Mouse (Mus musculus): ENCODE data around the gene Fhdc1. TPM values are rescaled to one million over a fixed set of nuclear protein-coding genes. Genes with fewer than 3 reads are reported as not detected.

Gene Fhdc1
- polyA plus RNA-seq, 1 experiment from 2014 or later: 10.2 TPM

DNA sequence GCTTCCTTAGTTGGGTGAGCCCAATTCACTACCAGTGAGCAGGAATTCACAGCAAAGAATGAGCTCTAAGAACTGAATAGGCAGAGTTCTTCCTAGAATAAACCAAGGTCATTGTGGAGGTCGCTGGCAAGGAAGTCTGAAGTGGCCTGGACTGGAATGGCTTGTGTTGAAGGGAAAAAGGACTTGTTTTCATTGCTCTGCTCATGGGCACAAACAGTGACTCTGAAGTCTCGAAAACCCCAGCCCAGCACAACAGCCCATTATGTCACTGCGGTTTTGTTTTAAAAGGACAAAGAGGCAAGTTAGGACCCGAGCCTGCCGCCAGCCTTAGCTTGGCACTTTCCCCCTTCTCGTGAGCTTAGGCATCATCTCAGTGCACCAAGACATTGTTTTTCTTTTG lies 8.5 kb upstream of the Fhdc1 start:
- 40% methylated on average over 6 of the region's 6 CpGs for WGBS
- no peak overlapping the region for H3K27ac ChIP-seq
- no peak for ATAC-seq (ENCODE audit: low FRiP score, low read depth)

DNA sequence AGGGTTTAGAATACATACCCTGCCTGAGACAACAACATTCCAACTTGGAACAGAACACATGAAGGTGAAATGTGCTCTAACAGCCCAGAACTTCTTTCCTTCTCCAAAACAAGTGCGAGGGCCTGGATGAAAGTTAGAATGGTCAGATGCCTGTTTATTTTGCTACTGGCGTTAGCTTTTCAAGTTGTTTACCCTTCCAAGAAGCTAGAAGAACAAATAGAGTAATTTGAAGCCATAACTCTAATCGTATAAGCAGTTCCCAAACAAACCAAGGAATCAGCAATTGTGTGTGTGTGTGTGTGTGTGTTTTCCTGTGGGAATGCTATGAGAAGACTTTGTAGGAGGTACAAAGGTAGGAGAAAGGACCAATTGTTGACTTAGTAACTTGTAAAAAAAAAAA lies 4.7 kb upstream of the Fhdc1 start:
- Histone ChIP-seq H3K4me3 (no peak overlapping the region), H3K9ac (no peak overlapping the region), H3K27me3 (replicated peaks) (peaks cover 4% of the 10 kb centered on the region; the same call in 1 of the 2 replicates), H3K4me2 (replicated peaks) (no peak overlapping the region), H3K27ac (no peak overlapping the region), H3K9me3 (no peaks in the 10 kb centered on the region), H3K36me3 (no peaks in the 10 kb centered on the region), H3K4me1 (peaks cover 20% of the 10 kb centered on the region)
- WGBS: 63% methylated on average over 3 of the region's 3 CpGs
- no peak for ATAC-seq (ENCODE audit: low FRiP score, low read depth)

More for the DNA sequence above, 8.5 kb upstream of the Fhdc1 start:
- peaks cover 9% of the 10 kb centered on the region; the same call in 1 of the 2 replicates for H3K4me1 ChIP-seq
- no peak overlapping the region for H3K9ac ChIP-seq
- no peak overlapping the region for H3K4me2 ChIP-seq (replicated peaks)
- no peak overlapping the region for H3K4me3 ChIP-seq
- no peaks in the 10 kb centered on the region for H3K9me3 ChIP-seq
- no peaks in the 10 kb centered on the region for H3K36me3 ChIP-seq
- H3K27me3 ChIP-seq (replicated peaks): no peaks in the 10 kb centered on the region

DNA sequence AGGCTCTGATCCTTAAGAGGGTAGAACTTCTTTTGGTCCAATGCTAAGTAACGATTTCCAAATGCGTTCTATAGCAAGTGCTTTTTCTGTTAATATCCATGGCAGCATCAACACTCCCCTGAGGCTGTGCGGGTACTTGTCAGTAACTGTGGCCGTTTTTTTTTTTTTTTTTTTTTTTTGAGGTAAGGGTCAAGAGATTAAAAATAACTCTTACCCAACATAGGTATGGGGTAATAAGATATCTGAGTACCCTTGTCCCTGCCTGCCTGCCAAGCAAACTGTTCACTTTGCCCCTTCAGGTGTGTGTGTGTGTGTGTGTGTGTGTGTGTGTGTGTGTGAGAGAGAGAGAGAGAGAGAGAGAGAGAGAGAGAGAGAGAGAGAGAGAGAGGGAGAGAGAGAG lies 4.1 kb upstream of the Fhdc1 start:
- H3K27me3 ChIP-seq (replicated peaks): peaks cover 4% of the 10 kb centered on the region; the same call in 1 of the 2 replicates
- no peak overlapping the region for H3K9ac ChIP-seq
- no peak overlapping the region for H3K4me2 ChIP-seq (replicated peaks)
- no peak for ATAC-seq (ENCODE audit: low FRiP score, low read depth)
- H3K4me3 ChIP-seq: no peak overlapping the region
- no peaks in the 10 kb centered on the region for H3K9me3 ChIP-seq
- H3K4me1 ChIP-seq: peaks cover 25% of the 10 kb centered on the region
- no peak overlapping the region for H3K27ac ChIP-seq
- 68% methylated on average over 4 of the region's 4 CpGs for WGBS
- H3K36me3 ChIP-seq: no peaks in the 10 kb centered on the region

DNA sequence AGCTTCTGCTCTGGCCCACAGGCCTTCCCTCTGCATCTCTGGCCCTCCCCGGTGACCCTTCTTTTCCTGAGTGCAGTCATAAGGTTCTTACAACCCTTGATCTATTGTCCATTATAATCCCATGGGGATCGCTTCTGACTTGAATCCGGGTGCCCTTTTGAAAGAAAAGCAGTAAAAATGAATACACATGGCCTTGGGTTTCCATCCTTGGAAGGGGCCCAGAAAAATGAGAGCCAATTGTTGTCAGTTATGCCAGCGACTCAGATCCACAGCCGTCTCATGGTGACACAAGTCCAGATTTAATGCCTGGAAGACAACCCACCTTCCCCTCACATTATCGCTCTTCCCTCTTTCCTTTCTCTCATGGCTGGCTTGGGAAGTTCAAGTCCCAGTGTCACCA lies 1.9 kb upstream of the Fhdc1 start:
- peaks cover 18% of the 10 kb centered on the region for H3K27me3 ChIP-seq (replicated peaks)
- H3K4me1 ChIP-seq: peaks cover 33% of the 10 kb centered on the region
- no peaks in the 10 kb centered on the region for H3K36me3 ChIP-seq
- H3K4me2 ChIP-seq (replicated peaks): no peak overlapping the region
- H3K4me3 ChIP-seq: no peak overlapping the region
- no peaks in the 10 kb centered on the region for H3K9me3 ChIP-seq
- no peak overlapping the region for H3K27ac ChIP-seq
- no peak overlapping the region for H3K9ac ChIP-seq
- 57% methylated on average over 6 of the region's 6 CpGs for WGBS
- no peak for ATAC-seq (ENCODE audit: low FRiP score, low read depth)

DNA sequence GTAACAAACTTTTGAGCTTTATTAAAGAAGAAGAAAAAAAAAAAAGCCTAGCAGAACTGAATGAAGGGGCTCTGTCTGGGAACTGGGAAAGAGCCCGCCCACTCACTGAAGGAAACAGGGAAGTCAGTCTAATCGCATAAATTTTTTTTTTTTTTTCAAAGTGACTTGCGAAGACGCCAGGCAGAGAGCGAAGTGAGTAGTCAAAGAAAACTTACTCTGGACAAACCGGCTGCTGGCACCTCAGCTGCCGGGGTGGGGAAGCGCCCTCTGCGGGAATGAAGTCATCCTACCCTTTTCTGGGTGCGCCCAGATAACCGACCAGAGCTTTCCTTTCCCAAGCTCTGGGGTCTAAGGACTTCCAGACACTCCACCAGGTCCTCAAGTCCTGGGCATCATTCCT lies 875 bp upstream of the Fhdc1 start:
- Histone ChIP-seq H3K36me3 (no peaks in the 10 kb centered on the region), H3K9ac (peak overlapping the region; percentile 86; the same call in 1 of the 2 replicates), H3K9me3 (no peaks in the 10 kb centered on the region), H3K4me2 (replicated peaks) (peak overlapping the region; percentile 99), H3K27ac (no peak overlapping the region), H3K4me1 (peaks cover 30% of the 10 kb centered on the region), H3K27me3 (replicated peaks) (peaks cover 18% of the 10 kb centered on the region), H3K4me3 (peak overlapping the region; percentile 64)
- WGBS: 2% methylated on average over 11 of the region's 11 CpGs
- ATAC-seq (ENCODE audit: low FRiP score, low read depth): no peak

DNA sequence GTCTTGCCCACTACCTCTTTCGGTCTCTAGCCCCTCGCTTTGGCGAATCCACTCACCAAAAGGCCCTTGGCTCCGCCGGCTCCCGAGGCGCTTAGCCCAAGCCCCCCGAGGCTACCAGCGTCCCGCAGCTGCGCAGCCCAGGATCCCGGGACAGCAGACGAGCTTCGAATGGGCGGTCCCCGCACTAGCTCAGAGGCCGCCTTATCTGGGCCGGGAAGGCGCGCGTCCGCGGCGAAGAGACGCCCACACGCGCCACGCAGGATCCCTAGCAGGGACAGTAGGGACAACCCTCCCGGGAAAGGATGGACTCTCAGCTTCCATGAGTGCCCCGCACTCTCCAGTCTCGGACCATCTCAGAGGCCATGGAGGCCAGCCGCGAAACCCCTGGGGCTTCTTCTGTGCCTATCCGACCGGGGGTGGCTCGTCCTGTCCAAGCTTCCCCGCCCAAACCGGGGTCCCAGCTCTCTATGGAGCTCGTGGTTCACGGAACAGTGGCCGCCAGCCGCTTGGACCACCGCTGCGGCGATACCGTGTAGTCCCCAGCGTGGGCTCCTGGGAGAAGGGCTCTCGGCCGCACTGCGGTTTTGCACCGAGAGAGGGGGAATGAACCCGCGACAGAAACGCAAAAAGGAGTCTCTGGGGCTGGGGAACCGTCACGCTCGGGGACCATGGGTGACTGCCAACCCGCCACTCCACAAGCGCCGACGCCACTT lies 780 bp downstream of the Fhdc1 start:
- peaks cover 18% of the 10 kb centered on the region for H3K27me3 ChIP-seq (replicated peaks)
- peak overlapping the region; percentile 86 for H3K9ac ChIP-seq
- under 1% methylated on average over 61 of the region's 61 CpGs for WGBS
- H3K9me3 ChIP-seq: no peaks in the 10 kb centered on the region
- peak overlapping the region; percentile 99 for H3K4me2 ChIP-seq (replicated peaks)
- H3K27ac ChIP-seq: no peak overlapping the region
- H3K36me3 ChIP-seq: no peaks in the 10 kb centered on the region
- peaks cover 30% of the 10 kb centered on the region for H3K4me1 ChIP-seq
- peak overlapping the region; percentile 64 for H3K4me3 ChIP-seq
- ATAC-seq (ENCODE audit: low FRiP score, low read depth): peak; percentile 49

DNA sequence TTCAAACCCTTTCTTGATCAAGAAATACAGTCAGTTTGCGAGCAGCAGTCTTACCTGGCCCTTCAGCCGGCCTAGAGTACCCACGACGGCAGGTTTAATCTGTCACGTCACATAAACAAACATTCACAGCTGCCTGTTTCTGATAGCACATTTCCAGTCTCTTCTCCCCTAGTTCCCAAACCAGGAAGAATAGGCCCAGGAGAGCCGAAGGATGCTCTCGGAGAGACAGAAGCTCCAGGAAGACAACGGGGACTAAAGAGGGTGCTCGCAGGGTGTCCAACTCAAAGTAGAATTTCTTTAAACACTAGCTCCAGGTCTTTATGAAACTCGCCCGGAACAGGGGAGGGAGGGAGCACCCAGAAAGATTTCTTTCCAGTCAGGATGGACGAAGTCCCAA lies 1.3 kb downstream of the Fhdc1 start:
- H3K27ac ChIP-seq: no peak overlapping the region
- no peak for ATAC-seq (ENCODE audit: low FRiP score, low read depth)
- WGBS: 2% methylated on average over 12 of the region's 12 CpGs

DNA sequence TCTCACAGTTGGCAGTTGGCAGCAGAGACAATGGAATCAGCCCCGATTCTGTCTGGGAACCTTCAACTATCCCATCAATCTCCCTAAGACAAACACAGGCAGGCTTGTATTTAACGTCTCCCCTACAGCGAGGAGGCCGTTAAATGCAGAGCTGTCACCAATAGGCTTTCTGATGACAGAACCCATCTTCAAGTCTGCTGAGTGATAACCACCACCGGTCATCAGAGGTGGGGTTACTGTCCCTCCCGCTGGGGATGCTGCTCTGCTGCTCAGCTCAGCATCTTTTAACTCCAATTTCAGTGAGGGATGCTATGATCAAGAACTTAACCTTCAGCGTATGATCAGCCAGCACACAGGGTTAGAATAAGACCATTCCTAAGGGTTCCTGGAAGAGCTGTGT lies 2.0 kb downstream of the Fhdc1 start:
- Histone ChIP-seq H3K9ac (no peak overlapping the region), H3K9me3 (no peaks in the 10 kb centered on the region), H3K4me1 (peaks cover 34% of the 10 kb centered on the region), H3K27me3 (replicated peaks) (peaks cover 18% of the 10 kb centered on the region), H3K4me3 (no peak overlapping the region), H3K27ac (no peak overlapping the region), H3K36me3 (no peaks in the 10 kb centered on the region), H3K4me2 (replicated peaks) (peak overlapping the region; percentile 99)
- 3% methylated on average over 7 of the region's 7 CpGs for WGBS
- peak; percentile 31; the same call in 1 of the 2 replicates for ATAC-seq (ENCODE audit: low FRiP score, low read depth)

More for the DNA sequence above, 1.3 kb downstream of the Fhdc1 start:
- Histone ChIP-seq H3K4me1 (peaks cover 30% of the 10 kb centered on the region), H3K27me3 (replicated peaks) (peaks cover 18% of the 10 kb centered on the region), H3K4me3 (peak overlapping the region; percentile 64), H3K9me3 (no peaks in the 10 kb centered on the region), H3K9ac (peak overlapping the region; percentile 86), H3K4me2 (replicated peaks) (peak overlapping the region; percentile 99), H3K36me3 (no peaks in the 10 kb centered on the region)

DNA sequence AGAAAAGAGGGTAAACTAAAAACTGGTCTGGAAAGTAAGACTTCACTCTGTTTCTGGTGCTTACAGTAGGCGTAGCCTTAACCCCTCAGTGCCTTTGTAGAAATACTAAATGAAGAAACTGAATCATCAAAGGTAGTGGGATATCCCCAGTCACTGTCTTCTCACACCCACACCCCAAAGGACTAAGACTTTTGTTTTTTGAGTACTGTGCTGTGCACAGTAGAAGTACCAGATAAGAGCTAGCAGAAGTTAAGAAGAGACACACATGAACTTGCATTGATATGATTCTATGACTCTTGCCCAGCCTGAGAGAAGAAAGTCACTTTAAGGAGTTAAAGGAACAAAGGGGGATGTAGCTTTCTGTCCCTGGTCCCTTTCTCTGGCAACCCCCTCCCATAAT lies 2.7 kb downstream of the Fhdc1 start:
- peaks cover 18% of the 10 kb centered on the region for H3K27me3 ChIP-seq (replicated peaks)
- 71% methylated on average over 1 of the region's 1 CpGs for WGBS

DNA sequence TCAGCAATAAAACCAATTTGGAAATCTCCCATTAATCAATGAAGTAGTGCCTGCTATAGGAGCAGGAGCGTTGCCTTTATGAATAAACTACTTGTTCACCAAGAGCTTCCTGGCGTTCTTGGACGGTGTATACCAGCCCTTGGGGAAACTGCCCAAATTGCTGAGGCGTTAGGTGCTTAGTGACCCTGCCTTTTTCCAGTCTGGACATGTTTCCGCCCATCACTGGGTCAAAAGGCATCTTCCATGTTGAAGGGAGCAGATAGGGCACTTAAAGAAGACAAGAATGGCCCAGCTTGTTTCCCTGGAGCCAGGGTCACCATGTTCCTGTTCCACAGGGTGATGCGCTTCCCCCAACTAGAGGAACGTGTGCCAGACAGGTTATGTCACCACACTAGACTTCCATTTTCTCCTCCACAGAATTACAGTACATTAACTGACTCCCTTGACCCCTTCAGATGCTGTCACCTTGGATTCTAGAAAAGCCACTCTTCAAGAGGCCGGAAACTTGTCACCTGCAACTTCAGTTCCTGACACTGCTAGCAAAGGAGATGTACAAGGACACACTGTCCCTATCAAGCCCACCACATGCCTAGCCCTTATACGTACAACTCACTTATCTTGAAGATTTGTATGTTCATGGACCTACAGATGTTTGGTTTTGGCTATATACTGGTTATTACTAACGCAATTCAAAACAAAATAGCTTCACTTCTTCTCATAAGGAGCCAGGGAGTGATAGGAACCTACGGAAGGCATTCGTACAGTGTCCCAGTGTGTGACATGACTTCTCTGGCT lies 5.1 kb downstream of the Fhdc1 start:
- no peak overlapping the region for H3K9ac ChIP-seq
- 89% methylated on average over 12 of the region's 12 CpGs for WGBS
- no peak overlapping the region for H3K27ac ChIP-seq
- H3K4me2 ChIP-seq (replicated peaks): no peak overlapping the region
- H3K9me3 ChIP-seq: no peaks in the 10 kb centered on the region
- no peak for ATAC-seq (ENCODE audit: low FRiP score, low read depth)
- H3K4me3 ChIP-seq: no peak overlapping the region
- H3K4me1 ChIP-seq: peaks cover 26% of the 10 kb centered on the region
- H3K36me3 ChIP-seq: no peaks in the 10 kb centered on the region
- H3K27me3 ChIP-seq (replicated peaks): peaks cover 14% of the 10 kb centered on the region

More for the DNA sequence above, 2.7 kb downstream of the Fhdc1 start:
- Histone ChIP-seq H3K36me3 (no peaks in the 10 kb centered on the region), H3K4me3 (no peak overlapping the region), H3K27ac (no peak overlapping the region), H3K4me1 (peaks cover 34% of the 10 kb centered on the region), H3K9ac (no peak overlapping the region), H3K4me2 (replicated peaks) (0 out of 2 replicates have a peak overlapping the region, but pooled peaks have one; percentile 99), H3K9me3 (no peaks in the 10 kb centered on the region)
- no peak for ATAC-seq (ENCODE audit: low FRiP score, low read depth)

DNA sequence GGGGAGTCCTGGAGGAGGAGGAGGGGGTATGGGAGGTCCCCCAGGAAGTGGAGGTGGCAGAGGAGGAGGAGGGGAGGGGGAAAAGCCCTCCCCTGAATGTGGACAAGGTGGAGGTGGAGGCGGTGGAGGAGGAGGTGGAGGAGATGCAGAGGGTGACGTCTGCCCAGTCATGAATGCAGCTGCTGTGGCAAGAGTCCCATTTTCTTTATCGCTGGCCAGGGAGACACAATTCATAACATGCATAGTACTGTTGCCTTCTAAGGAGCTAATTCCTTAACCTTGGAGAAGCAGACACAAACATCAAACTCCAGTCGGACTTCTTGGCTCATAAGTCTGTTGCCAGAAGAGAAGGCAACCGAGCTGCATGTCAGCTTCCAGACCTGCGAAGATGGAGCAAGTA lies 5.8 kb downstream of the Fhdc1 start:
- Histone ChIP-seq H3K27ac (no peak overlapping the region), H3K9me3 (no peaks in the 10 kb centered on the region), H3K4me1 (peaks cover 18% of the 10 kb centered on the region), H3K4me2 (replicated peaks) (no peak overlapping the region), H3K4me3 (no peak overlapping the region), H3K27me3 (replicated peaks) (peaks cover 14% of the 10 kb centered on the region), H3K36me3 (no peaks in the 10 kb centered on the region), H3K9ac (no peak overlapping the region)
- WGBS: 90% methylated on average over 6 of the region's 6 CpGs
- no peak for ATAC-seq (ENCODE audit: low FRiP score, low read depth)

DNA sequence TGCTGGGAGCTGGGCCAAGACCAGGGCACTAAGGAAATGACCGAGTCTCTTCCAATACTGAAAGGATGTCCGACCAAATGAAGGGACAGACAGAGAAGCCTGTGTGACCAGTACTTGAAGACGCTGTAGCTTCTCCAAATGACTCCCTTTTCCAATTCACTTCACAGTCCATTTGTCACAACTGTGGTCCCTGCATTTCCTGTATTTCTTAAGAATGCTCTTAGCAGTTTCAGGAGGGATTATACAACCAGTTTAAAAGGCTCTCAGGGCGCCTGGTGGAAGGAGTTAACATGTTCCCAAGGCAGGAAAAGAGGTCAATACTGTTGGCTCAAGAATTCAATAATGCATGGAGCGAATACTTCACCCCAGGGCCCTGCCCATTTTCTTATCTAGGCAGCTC lies 7.3 kb downstream of the Fhdc1 start:
- 75% methylated on average over 5 of the region's 5 CpGs for WGBS
- peaks cover under 1% of the 10 kb centered on the region for H3K27me3 ChIP-seq (replicated peaks)
- H3K9ac ChIP-seq: no peak overlapping the region
- no peak for ATAC-seq (ENCODE audit: low FRiP score, low read depth)
- no peaks in the 10 kb centered on the region for H3K36me3 ChIP-seq
- H3K9me3 ChIP-seq: no peaks in the 10 kb centered on the region
- H3K4me3 ChIP-seq: no peak overlapping the region
- H3K4me1 ChIP-seq: peaks cover 4% of the 10 kb centered on the region
- H3K27ac ChIP-seq: no peak overlapping the region
- H3K4me2 ChIP-seq (replicated peaks): no peak overlapping the region
